Mouse (Mus musculus): Measurements from ENCODE around the gene Naa10. TPM values are rescaled to one million over a fixed set of nuclear protein-coding genes. Genes with fewer than 3 reads are reported as not detected.

Naa10 gene
- polyA plus RNA-seq, 1 experiment from 2014 or later = 147 TPM

- Histone ChIP-seq H3K36me3 (ENCODE audit: insufficient read depth, low read length) (no peaks in the 10 kb centered on the region), H3K4me1 (ENCODE audit: insufficient read depth, low read length) (no peaks in the 10 kb centered on the region), H3K4me2 (replicated peaks; ENCODE audit: low read depth, low read length) (no peak overlapping the region), H3K9me3 (ENCODE audit: low read length) (no peaks in the 10 kb centered on the region), H3K9ac (replicated peaks; ENCODE audit: low read length) (no peak overlapping the region), H3K4me3 (ENCODE audit: low read length) (no peak overlapping the region), H3K27ac (ENCODE audit: low read length) (no peak overlapping the region), H3K27me3 (ENCODE audit: insufficient read depth, low read length) (no peaks in the 10 kb centered on the region)
- ATAC-seq (ENCODE audit: low FRiP score, low TSS enrichment) = no peak
- 58% methylated on average over 1 of the region's 1 CpGs for WGBS
Measured at GRCm38 (mm10) chrX:73867852-73868251, 53.9 kb downstream of the Naa10 start.

DNA sequence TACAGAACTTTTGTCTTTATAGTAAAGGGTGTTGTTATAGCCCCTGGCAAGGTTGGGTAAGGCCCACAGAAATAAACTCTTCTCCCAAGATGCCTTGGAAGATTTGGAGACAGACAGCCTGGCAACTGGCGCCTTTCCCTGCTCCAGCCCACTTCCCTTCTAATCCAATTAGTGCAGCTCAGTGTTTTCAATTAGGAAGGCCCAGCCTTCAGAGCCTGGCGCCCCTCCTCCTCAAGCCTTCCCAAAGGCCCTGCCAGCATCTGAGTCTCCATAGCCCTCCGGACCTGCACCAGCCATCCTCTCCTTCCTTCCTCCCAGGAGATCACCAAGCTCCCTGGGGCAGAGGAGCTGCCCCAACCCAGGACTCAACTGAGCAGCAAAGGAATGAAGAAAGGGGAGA is 54.5 kb downstream of the Naa10 start:
- no peak overlapping the region for H3K4me3 ChIP-seq (ENCODE audit: low read length)
- ATAC-seq (ENCODE audit: low FRiP score, low TSS enrichment) = no peak
- H3K36me3 ChIP-seq (ENCODE audit: insufficient read depth, low read length) = no peaks in the 10 kb centered on the region
- 48% methylated on average over 3 of the region's 3 CpGs for WGBS
- no peaks in the 10 kb centered on the region for H3K4me1 ChIP-seq (ENCODE audit: insufficient read depth, low read length)
- no peaks in the 10 kb centered on the region for H3K9me3 ChIP-seq (ENCODE audit: low read length)
- H3K27me3 ChIP-seq (ENCODE audit: insufficient read depth, low read length) = no peaks in the 10 kb centered on the region
- no peak overlapping the region for H3K4me2 ChIP-seq (replicated peaks; ENCODE audit: low read depth, low read length)
- H3K9ac ChIP-seq (replicated peaks; ENCODE audit: low read length) = no peak overlapping the region
- no peak overlapping the region for H3K27ac ChIP-seq (ENCODE audit: low read length)

Other genes with a start within 250 kb of the Naa10 start
- 7.0 and 8.7 TPM in 2 replicates for gene Slc6a8, start 248.8 kb downstream of the Naa10 start, polyA plus RNA-seq (2015; fragmentation: Nextera tagmentation; extraction: Ambion mirVana)
- 276 and 282 TPM in 2 replicates for gene Bcap31, start 205.8 kb downstream of the Naa10 start, polyA plus RNA-seq (2015; fragmentation: Nextera tagmentation; extraction: Ambion mirVana)
- 16.2 and 17.4 TPM in 2 replicates for gene Abcd1, start 205.3 kb downstream of the Naa10 start, polyA plus RNA-seq (2015; fragmentation: Nextera tagmentation; extraction: Ambion mirVana)
- 0.30 and 0.32 TPM in 2 replicates for gene Plxnb3, start 164.9 kb downstream of the Naa10 start, polyA plus RNA-seq (2015; fragmentation: Nextera tagmentation; extraction: Ambion mirVana)
- gene Srpk3, start 147.5 kb downstream of the Naa10 start, polyA plus RNA-seq (2015; fragmentation: Nextera tagmentation; extraction: Ambion mirVana) = 4.7 and 4.8 TPM in 2 replicates
- gene Idh3g, start 135.0 kb downstream of the Naa10 start, polyA plus RNA-seq (2015; fragmentation: Nextera tagmentation; extraction: Ambion mirVana) = 270 and 296 TPM in 2 replicates
- gene Ssr4, start 134.9 kb downstream of the Naa10 start, polyA plus RNA-seq (2015; fragmentation: Nextera tagmentation; extraction: Ambion mirVana) = 182 and 199 TPM in 2 replicates
- gene Pdzd4, start 97.0 kb downstream of the Naa10 start, polyA plus RNA-seq (2015; fragmentation: Nextera tagmentation; extraction: Ambion mirVana) = 0.59 and 0.84 TPM in 2 replicates
- gene Avpr2, start 29.8 kb downstream of the Naa10 start, polyA plus RNA-seq (2015; fragmentation: Nextera tagmentation; extraction: Ambion mirVana) = 7.1 and 7.7 TPM in 2 replicates
- 7.9 and 10.3 TPM in 2 replicates for gene L1cam, start 25.8 kb downstream of the Naa10 start, polyA plus RNA-seq (2015; fragmentation: Nextera tagmentation; extraction: Ambion mirVana)
- gene Arhgap4, start 74 bp downstream of the Naa10 start, polyA plus RNA-seq (2015; fragmentation: Nextera tagmentation; extraction: Ambion mirVana) = 4.3 and 4.8 TPM in 2 replicates
- 65.1 and 66.2 TPM in 2 replicates for gene Renbp, start 8.9 kb upstream of the Naa10 start, polyA plus RNA-seq (2015; fragmentation: Nextera tagmentation; extraction: Ambion mirVana)
- 54.7 and 61.1 TPM in 2 replicates for gene Hcfc1, start 44.4 kb upstream of the Naa10 start, polyA plus RNA-seq (2015; fragmentation: Nextera tagmentation; extraction: Ambion mirVana)
- gene Irak1, start 102.0 kb upstream of the Naa10 start, polyA plus RNA-seq (2015; fragmentation: Nextera tagmentation; extraction: Ambion mirVana) = 76.0 and 82.0 TPM in 2 replicates
- gene Opn1mw, start 205.5 kb upstream of the Naa10 start, polyA plus RNA-seq (2015; fragmentation: Nextera tagmentation; extraction: Ambion mirVana) = not detected in 2 replicates
- 10.0 and 10.3 TPM in 2 replicates for gene Mecp2, start 213.4 kb upstream of the Naa10 start, polyA plus RNA-seq (2015; fragmentation: Nextera tagmentation; extraction: Ambion mirVana)
- gene Tex28, start 245.9 kb upstream of the Naa10 start, polyA plus RNA-seq (2015; fragmentation: Nextera tagmentation; extraction: Ambion mirVana) = not detected in 2 replicates

Measured in kidney, embryonic 16.5 days (tissue).